Mouse (Mus musculus) right cerebral cortex, adult 2 months (tissue): Measurements from ENCODE around the gene Il1rapl1.

Experiments used
- DNase-seq, 2 experiments: peaks; one replicate each; pipeline ENCODE4 v3.0.0; 2021 to 2022; ENCODE audit warnings: low spot score in 2 of 2

Il1rapl1 gene

GRCm38 (mm10) chrX:88115609-88116073 is at the start of gene Il1rapl1:
TSS of gene Il1rapl1 (minus strand) at chrX:88115645.
- peak; percentile 36 to 51 for DNase-seq

GRCm38 (mm10) chrX:88158037-88158436 is 42.6 kb upstream of the Il1rapl1 start:
- no peak for DNase-seq

GRCm38 (mm10) chrX:88125612-88126011 is 10.2 kb upstream of the Il1rapl1 start:
- no peak for DNase-seq

- DNase-seq, result no peak
These were observed 4.6 kb upstream of the Il1rapl1 start for GRCm38 (mm10) chrX:88120070-88120469.

- DNase-seq, result no peak
These were observed 2.4 kb upstream of the Il1rapl1 start for GRCm38 (mm10) chrX:88117858-88118257.

- no peak for DNase-seq
These were observed 881 bp upstream of the Il1rapl1 start for GRCm38 (mm10) chrX:88116326-88116725.

GRCm38 (mm10) chrX:88113561-88113960 is 1.9 kb downstream of the Il1rapl1 start:
- DNase-seq, result no peak

- DNase-seq, result no peak
These were observed 3.2 kb downstream of the Il1rapl1 start for GRCm38 (mm10) chrX:88112254-88112653.

- no peak for DNase-seq
These were observed 5.7 kb downstream of the Il1rapl1 start for GRCm38 (mm10) chrX:88109733-88110132.

- DNase-seq, result no peak
These were observed 21.4 kb downstream of the Il1rapl1 start for GRCm38 (mm10) chrX:88093936-88094569.

- no peak for DNase-seq
These were observed 25.6 kb downstream of the Il1rapl1 start for GRCm38 (mm10) chrX:88089873-88090272.

- DNase-seq, result peak; percentile 8 to 11
These were observed 42.6 kb downstream of the Il1rapl1 start for GRCm38 (mm10) chrX:88072741-88073419.

- DNase-seq, result no peak
These were observed 45.1 kb downstream of the Il1rapl1 start for GRCm38 (mm10) chrX:88070368-88070767.

- no peak for DNase-seq
These were observed 71.9 kb downstream of the Il1rapl1 start for GRCm38 (mm10) chrX:88043556-88043955.

- peak; percentile 11 to 14 for DNase-seq
These were observed 76.5 kb downstream of the Il1rapl1 start for GRCm38 (mm10) chrX:88038984-88039383.

- no peak for DNase-seq
These were observed 218.3 kb downstream of the Il1rapl1 start for GRCm38 (mm10) chrX:87897172-87897571.

GRCm38 (mm10) chrX:87891916-87892315 is 223.5 kb downstream of the Il1rapl1 start:
- no peak for DNase-seq

- no peak for DNase-seq
These were observed 261.3 kb downstream of the Il1rapl1 start for GRCm38 (mm10) chrX:87854107-87854506.

- no peak for DNase-seq
These were observed 301.6 kb downstream of the Il1rapl1 start for GRCm38 (mm10) chrX:87813884-87814283.

- DNase-seq, result no peak
These were observed 307.7 kb downstream of the Il1rapl1 start for GRCm38 (mm10) chrX:87807717-87808116.

- no peak for DNase-seq
These were observed 322.4 kb downstream of the Il1rapl1 start for GRCm38 (mm10) chrX:87793011-87793410.

- DNase-seq, result peak; percentile 59 to 62
These were observed 404.9 kb downstream of the Il1rapl1 start for GRCm38 (mm10) chrX:87710589-87710988.

GRCm38 (mm10) chrX:87663856-87664255 is 451.6 kb downstream of the Il1rapl1 start:
- no peak for DNase-seq
